Mouse (Mus musculus) lung, postnatal 0 days (tissue): ENCODE measurements around the gene Wdfy1.

ENCODE experiments used
- CTCF ChIP-seq: IDR thresholded peaks from 2 replicates; pipeline ENCODE4 v1.5.1; 2016; ENCODE audit warnings: antibody characterized with exemption, mild to moderate bottlenecking
- EP300 ChIP-seq: IDR thresholded peaks from 2 replicates; pipeline ENCODE4 v1.6.1; 2016; ENCODE audit warnings: antibody characterized with exemption, mild to moderate bottlenecking, control low read depth

GRCm38 (mm10) chr1:79778011-79778410 lies 2.1 kb upstream of the Wdfy1 start:
- TF ChIP-seq CTCF (no peak), EP300 (no peak)
